Mouse (Mus musculus): ENCODE measurements around the gene Ggta1. TPM values are rescaled to one million over a fixed set of nuclear protein-coding genes. Genes with fewer than 3 reads are reported as not detected.
A peak's percentile ranks its signal among the peaks of the same experiment; 100 is the strongest.

Ggta1 gene
- polyA plus RNA-seq, 1 experiment from 2014 or later = 6.3 TPM

- H3K27ac ChIP-seq (ENCODE audit: low read depth, low read length) = no peak overlapping the region
- DNase-seq (ENCODE audit: low spot score, missing footprints) (no peak), ATAC-seq (ENCODE audit: low FRiP score) (no peak)
- no peaks in the 10 kb centered on the region for H3K36me3 ChIP-seq (ENCODE audit: control insufficient read depth, insufficient read depth, low read length)
- 0 out of 2 replicates have a peak, but pooled peaks cover 2% of the 10 kb centered on the region for H3K4me1 ChIP-seq (ENCODE audit: control insufficient read depth, insufficient read depth, low read length)
- H3K9ac ChIP-seq (ENCODE audit: low read length) = no peak overlapping the region
- no peak overlapping the region for H3K4me3 ChIP-seq (ENCODE audit: low read depth, low read length)
- no peaks in the 10 kb centered on the region for H3K27me3 ChIP-seq (ENCODE audit: control insufficient read depth, insufficient read depth, low read length)
- no peaks in the 10 kb centered on the region for H3K9me3 ChIP-seq (ENCODE audit: control insufficient read depth, low read length)
- WGBS = 84% methylated on average over 6 of the region's 6 CpGs
- no peak overlapping the region for H3K4me2 ChIP-seq
These were observed 64.7 kb downstream of the Ggta1 start for GRCm38 (mm10) chr2:35398184-35398828.

GRCm38 (mm10) chr2:35397590-35398173, 65.3 kb downstream of the Ggta1 start:
- ATAC-seq (ENCODE audit: low FRiP score) (no peak), DNase-seq (ENCODE audit: low spot score, missing footprints) (peak; percentile 91)
- Histone ChIP-seq H3K4me1 (ENCODE audit: control insufficient read depth, insufficient read depth, low read length) (0 out of 2 replicates have a peak, but pooled peaks cover 2% of the 10 kb centered on the region), H3K4me3 (ENCODE audit: low read depth, low read length) (no peak overlapping the region), H3K27me3 (ENCODE audit: control insufficient read depth, insufficient read depth, low read length) (no peaks in the 10 kb centered on the region), H3K9me3 (ENCODE audit: control insufficient read depth, low read length) (no peaks in the 10 kb centered on the region), H3K27ac (ENCODE audit: low read depth, low read length) (no peak overlapping the region), H3K9ac (ENCODE audit: low read length) (no peak overlapping the region), H3K4me2 (no peak overlapping the region), H3K36me3 (ENCODE audit: control insufficient read depth, insufficient read depth, low read length) (no peaks in the 10 kb centered on the region)
- WGBS = 56% methylated on average over 11 of the region's 11 CpGs

- DNase-seq (ENCODE audit: low spot score, missing footprints) (peak; percentile 85), ATAC-seq (ENCODE audit: low FRiP score) (no peak)
- Histone ChIP-seq H3K4me1 (ENCODE audit: control insufficient read depth, insufficient read depth, low read length) (0 out of 2 replicates have a peak, but pooled peaks cover 2% of the 10 kb centered on the region), H3K27me3 (ENCODE audit: control insufficient read depth, insufficient read depth, low read length) (no peaks in the 10 kb centered on the region), H3K9me3 (ENCODE audit: control insufficient read depth, low read length) (no peaks in the 10 kb centered on the region), H3K36me3 (ENCODE audit: control insufficient read depth, insufficient read depth, low read length) (no peaks in the 10 kb centered on the region), H3K9ac (ENCODE audit: low read length) (no peak within 1 kb of the TSS), H3K4me2 (no peak within 1 kb of the TSS), H3K27ac (ENCODE audit: low read depth, low read length) (no peak within 1 kb of the TSS), H3K4me3 (ENCODE audit: low read depth, low read length) (no peak within 1 kb of the TSS)
- 63% methylated on average over 5 of the region's 5 CpGs for WGBS
These were observed 65.9 kb downstream of the Ggta1 start, which contains the start of gene 4930402F06Rik for GRCm38 (mm10) chr2:35397096-35397495. TSS of gene 4930402F06Rik (minus strand) at chr2:35397175.

- no peak overlapping the region for H3K4me3 ChIP-seq (ENCODE audit: low read depth, low read length)
- no peak overlapping the region for H3K9ac ChIP-seq (ENCODE audit: low read length)
- H3K9me3 ChIP-seq (ENCODE audit: control insufficient read depth, low read length) = no peaks in the 10 kb centered on the region
- H3K4me2 ChIP-seq = no peak overlapping the region
- no peaks in the 10 kb centered on the region for H3K4me1 ChIP-seq (ENCODE audit: control insufficient read depth, insufficient read depth, low read length)
- DNase-seq (ENCODE audit: low spot score, missing footprints) = no peak
- no peak overlapping the region for H3K27ac ChIP-seq (ENCODE audit: low read depth, low read length)
- H3K36me3 ChIP-seq (ENCODE audit: control insufficient read depth, insufficient read depth, low read length) = no peaks in the 10 kb centered on the region
- no peaks in the 10 kb centered on the region for H3K27me3 ChIP-seq (ENCODE audit: control insufficient read depth, insufficient read depth, low read length)
- ATAC-seq (ENCODE audit: low FRiP score) = no peak
- 85% methylated on average over 9 of the region's 9 CpGs for WGBS
These were observed 77.6 kb downstream of the Ggta1 start for GRCm38 (mm10) chr2:35385441-35385871.

GRCm38 (mm10) chr2:35379306-35379705, 83.7 kb downstream of the Ggta1 start:
- ATAC-seq (ENCODE audit: low FRiP score) = no peak
- Histone ChIP-seq H3K4me1 (ENCODE audit: control insufficient read depth, insufficient read depth, low read length) (no peaks in the 10 kb centered on the region), H3K4me2 (no peak overlapping the region), H3K4me3 (ENCODE audit: low read depth, low read length) (no peak overlapping the region), H3K27ac (ENCODE audit: low read depth, low read length) (no peak overlapping the region), H3K36me3 (ENCODE audit: control insufficient read depth, insufficient read depth, low read length) (no peaks in the 10 kb centered on the region), H3K9me3 (ENCODE audit: control insufficient read depth, low read length) (no peaks in the 10 kb centered on the region), H3K9ac (ENCODE audit: low read length) (no peak overlapping the region), H3K27me3 (ENCODE audit: control insufficient read depth, insufficient read depth, low read length) (no peaks in the 10 kb centered on the region)
- 74% methylated on average over 9 of the region's 9 CpGs for WGBS
- no peak for DNase-seq (ENCODE audit: low spot score, missing footprints)

GRCm38 (mm10) chr2:35377600-35377999, 85.4 kb downstream of the Ggta1 start:
- H3K27me3 ChIP-seq (ENCODE audit: control insufficient read depth, insufficient read depth, low read length) = no peaks in the 10 kb centered on the region
- no peaks in the 10 kb centered on the region for H3K9me3 ChIP-seq (ENCODE audit: control insufficient read depth, low read length)
- ATAC-seq (ENCODE audit: low FRiP score) (no peak), DNase-seq (ENCODE audit: low spot score, missing footprints) (no peak)
- H3K4me3 ChIP-seq (ENCODE audit: low read depth, low read length) = no peak overlapping the region
- no peaks in the 10 kb centered on the region for H3K4me1 ChIP-seq (ENCODE audit: control insufficient read depth, insufficient read depth, low read length)
- H3K4me2 ChIP-seq = no peak overlapping the region
- no peaks in the 10 kb centered on the region for H3K36me3 ChIP-seq (ENCODE audit: control insufficient read depth, insufficient read depth, low read length)
- no peak overlapping the region for H3K9ac ChIP-seq (ENCODE audit: low read length)
- no peak overlapping the region for H3K27ac ChIP-seq (ENCODE audit: low read depth, low read length)
- 82% methylated on average over 6 of the region's 6 CpGs for WGBS

GRCm38 (mm10) chr2:35373003-35373402, 90.0 kb downstream of the Ggta1 start:
- Histone ChIP-seq H3K4me3 (ENCODE audit: low read depth, low read length) (no peak overlapping the region), H3K4me2 (no peak overlapping the region), H3K9me3 (ENCODE audit: control insufficient read depth, low read length) (no peaks in the 10 kb centered on the region), H3K36me3 (ENCODE audit: control insufficient read depth, insufficient read depth, low read length) (no peaks in the 10 kb centered on the region), H3K9ac (ENCODE audit: low read length) (no peak overlapping the region), H3K27me3 (ENCODE audit: control insufficient read depth, insufficient read depth, low read length) (no peaks in the 10 kb centered on the region), H3K27ac (ENCODE audit: low read depth, low read length) (no peak overlapping the region), H3K4me1 (ENCODE audit: control insufficient read depth, insufficient read depth, low read length) (no peaks in the 10 kb centered on the region)
- 17% methylated on average over 3 of the region's 3 CpGs for WGBS
- peak; percentile 89 for DNase-seq (ENCODE audit: low spot score, missing footprints)
- ATAC-seq (ENCODE audit: low FRiP score) = no peak

- ATAC-seq (ENCODE audit: low FRiP score) = no peak
- DNase-seq (ENCODE audit: low spot score, missing footprints) = no peak
These were observed 92.3 kb downstream of the Ggta1 start for GRCm38 (mm10) chr2:35370686-35371085.

GRCm38 (mm10) chr2:35367629-35368028, 95.4 kb downstream of the Ggta1 start, which contains the start of gene 4930568D16Rik:
TSS of gene 4930568D16Rik (minus strand) at chr2:35367729.
- no peak within 1 kb of the TSS for H3K4me3 ChIP-seq (ENCODE audit: low read depth, low read length)
- H3K27me3 ChIP-seq (ENCODE audit: control insufficient read depth, insufficient read depth, low read length) = no peaks in the 10 kb centered on the region
- ATAC-seq (ENCODE audit: low FRiP score) = no peak
- no peaks in the 10 kb centered on the region for H3K36me3 ChIP-seq (ENCODE audit: control insufficient read depth, insufficient read depth, low read length)
- WGBS = 86% methylated on average over 2 of the region's 2 CpGs
- no peak within 1 kb of the TSS for H3K27ac ChIP-seq (ENCODE audit: low read depth, low read length)
- no peak within 1 kb of the TSS for H3K4me2 ChIP-seq
- H3K4me1 ChIP-seq (ENCODE audit: control insufficient read depth, insufficient read depth, low read length) = no peaks in the 10 kb centered on the region
- no peaks in the 10 kb centered on the region for H3K9me3 ChIP-seq (ENCODE audit: control insufficient read depth, low read length)
- no peak for DNase-seq (ENCODE audit: low spot score, missing footprints)
- H3K9ac ChIP-seq (ENCODE audit: low read length) = no peak within 1 kb of the TSS

More at GRCm38 (mm10) chr2:35370686-35371085, 92.3 kb downstream of the Ggta1 start:
- Histone ChIP-seq H3K9ac (ENCODE audit: low read length) (no peak overlapping the region), H3K27me3 (ENCODE audit: control insufficient read depth, insufficient read depth, low read length) (no peaks in the 10 kb centered on the region), H3K4me2 (no peak overlapping the region), H3K4me1 (ENCODE audit: control insufficient read depth, insufficient read depth, low read length) (no peaks in the 10 kb centered on the region), H3K36me3 (ENCODE audit: control insufficient read depth, insufficient read depth, low read length) (no peaks in the 10 kb centered on the region), H3K9me3 (ENCODE audit: control insufficient read depth, low read length) (no peaks in the 10 kb centered on the region), H3K27ac (ENCODE audit: low read depth, low read length) (no peak overlapping the region), H3K4me3 (ENCODE audit: low read depth, low read length) (no peak overlapping the region)
